Mouse (Mus musculus): Measurements from ENCODE around the gene Utp3. TPM values are rescaled to one million over a fixed set of nuclear protein-coding genes. Genes with fewer than 3 reads are reported as not detected.

Gene Utp3
- total and polyA plus RNA-seq, 3 experiments = 55.5 to 169 (median 66.6) TPM

- peaks cover 0 to 21% of the 10 kb centered on the region in 2 experiments for H3K36me3 ChIP-seq (replicated peaks in 1 of 2; ENCODE audit: control insufficient read depth in 1 of 2, insufficient read depth in 1 of 2, low read length in 1 of 2)
- peaks cover 41% of the 10 kb centered on the region for H3K79me2 ChIP-seq (replicated peaks; ENCODE audit: control insufficient read depth, extremely low read depth, insufficient read depth, poor library complexity, severe bottlenecking)
- TF ChIP-seq MXI1 (IDR thresholded peaks at IDR 0.05; ENCODE audit: low read depth, low read length) (peak; percentile 87), CTCF (conservative IDR thresholded peaks at IDR 0.05 in 1 of 2, IDR thresholded peaks at IDR 0.05 in 1 of 2; ENCODE audit: low read depth in 2 of 2, low read length in 2 of 2) (peak in 1 of 2 experiments; percentile 23; a peak in 1 of 4 replicates), POLR2AphosphoS2 (IDR thresholded peaks at IDR 0.05; ENCODE audit: low read depth, low read length) (no peak), BHLHE40 (IDR thresholded peaks at IDR 0.05; ENCODE audit: low read depth, low read length) (0 out of 2 replicates have a peak, but pooled peaks have one; percentile 3), PAX5 (IDR thresholded peaks at IDR 0.05; ENCODE audit: low read length) (no peak), TCF12 (IDR thresholded peaks at IDR 0.05; ENCODE audit: low read depth, low read length) (0 out of 2 replicates have a peak, but pooled peaks have one; percentile 32), ELF1 (IDR thresholded peaks at IDR 0.05; ENCODE audit: low read depth, low read length) (0 out of 2 replicates have a peak, but pooled peaks have one; percentile 32)
- H3K27me3 ChIP-seq (replicated peaks) = no peaks in the 10 kb centered on the region
- H3K9me3 ChIP-seq (replicated peaks; ENCODE audit: low read length) = no peaks in the 10 kb centered on the region
- in situ Hi-C loops (cut with MboI; ENCODE audit: low pct_ligation_motif_present, low pct_unique_long_range_greater_than_20kb, low sequenced_read_pairs) (no loop called here), dilution Hi-C loops (cut with MboI; ENCODE audit: extremely low pct_ligation_motif_present, extremely low pct_unique_long_range_greater_than_20kb, low sequenced_read_pairs) (no loop called here)
- H3K4me2 ChIP-seq (ENCODE audit: insufficient read depth, low read depth, poor library complexity, severe bottlenecking) = peak overlapping the region; percentile 96
- H3K4me1 ChIP-seq (ENCODE audit: control insufficient read depth in 1 of 2, insufficient read depth in 2 of 2) = peaks cover 0 to 40% of the 10 kb centered on the region in 2 experiments; a peak in 2 of 4 replicates
- H3K9ac ChIP-seq (ENCODE audit: insufficient read depth, low read depth) = peak overlapping the region; percentile 63
- peak overlapping the region; percentile 33 for H3K27ac ChIP-seq (ENCODE audit: insufficient read depth, low read depth)
- H3K4me3 ChIP-seq (replicated peaks in 1 of 3; ENCODE audit: low read depth in 2 of 3, low read length in 2 of 3, poor library complexity in 1 of 3) = peak overlapping the region; percentile 84 to 92 (median 90)
- no peak for DNase-seq (ENCODE audit: extremely low read depth)
Observed at GRCm38 (mm10) chr5:88565148-88566033, 11.1 kb downstream of the Utp3 start.

- H3K4me2 ChIP-seq (ENCODE audit: insufficient read depth, low read depth, poor library complexity, severe bottlenecking) = peak overlapping the region; percentile 96
- peaks cover 0 to 41% of the 10 kb centered on the region in 2 experiments; a peak in 2 of 4 replicates for H3K4me1 ChIP-seq (ENCODE audit: control insufficient read depth in 1 of 2, insufficient read depth in 2 of 2)
- peak overlapping the region; percentile 33; the same call in 1 of the 2 replicates for H3K27ac ChIP-seq (ENCODE audit: insufficient read depth, low read depth)
- no peak for DNase-seq (ENCODE audit: extremely low read depth)
- peak overlapping the region; percentile 63 for H3K9ac ChIP-seq (ENCODE audit: insufficient read depth, low read depth)
- no peaks in the 10 kb centered on the region for H3K27me3 ChIP-seq (replicated peaks)
- TF ChIP-seq RAD21 (IDR thresholded peaks at IDR 0.05; ENCODE audit: low read depth, low read length) (no peak), SIN3A (IDR thresholded peaks at IDR 0.05; ENCODE audit: low read length) (0 out of 2 replicates have a peak, but pooled peaks have one; percentile 39)
- peaks cover 4 to 28% of the 10 kb centered on the region in 2 experiments for H3K36me3 ChIP-seq (replicated peaks in 1 of 2; ENCODE audit: control insufficient read depth in 1 of 2, insufficient read depth in 1 of 2, low read length in 1 of 2)
- H3K9me3 ChIP-seq (replicated peaks; ENCODE audit: low read length) = no peaks in the 10 kb centered on the region
- peaks cover 40% of the 10 kb centered on the region for H3K79me2 ChIP-seq (replicated peaks; ENCODE audit: control insufficient read depth, extremely low read depth, insufficient read depth, poor library complexity, severe bottlenecking)
- in situ Hi-C loops (cut with MboI; ENCODE audit: low pct_ligation_motif_present, low pct_unique_long_range_greater_than_20kb, low sequenced_read_pairs) = no loop called here
- dilution Hi-C loops (cut with MboI; ENCODE audit: extremely low pct_ligation_motif_present, extremely low pct_unique_long_range_greater_than_20kb, low sequenced_read_pairs) = no loop called here
- peak overlapping the region; percentile 84 to 92 (median 90) for H3K4me3 ChIP-seq (replicated peaks in 1 of 3; ENCODE audit: low read depth in 2 of 3, low read length in 2 of 3, poor library complexity in 1 of 3)
Observed at GRCm38 (mm10) chr5:88566034-88566841, 12.0 kb downstream of the Utp3 start.
